Mouse (Mus musculus) embryonic stem cell, embryonic (primary cell): Measurements from ENCODE around the gene Klrg1.

ENCODE experiments used
- CTCF ChIA-PET, 4 experiments: fragments of 300-600 bp in 2 of 4; fragments of 350-600 bp in 2 of 4; sonication (Branson Sonifier 250); formaldehyde crosslinking; loops; one replicate each; lab custom pipeline; 2022; ENCODE audit warnings: inconsistent platforms in 2 of 4; lab: Charles Lee
- POLR2A ChIA-PET, 4 experiments: fragments of 300-600 bp in 2 of 4; fragments of 350-600 bp in 2 of 4; sonication (Branson Sonifier 250); formaldehyde crosslinking; loops; one replicate each; lab custom pipeline; 2022; ENCODE audit warnings: antibody characterized with exemption in 4 of 4, inconsistent platforms in 1 of 4; lab: Charles Lee

Gene Klrg1

GRCm38 (mm10) chr6:122297279-122298222 is 14.9 kb upstream of the Klrg1 start:
- ChIA-PET POLR2A (interaction anchor here (0.5 to 2.5 kb wide), 16 partner anchors 9 to 1475 kb away, joined by 3 to 12 read pairs (median 3); partner anchors contain the start of genes M6pr (in 3 of the 4), Aicda (in 1 of the 4), Atp6v1e1 (in 1 of the 4) and Phc1 (in 1 of the 4)), CTCF (interaction anchor here (0.6 to 1.9 kb wide), 11 partner anchors 8 to 736 kb away, joined by 3 to 11 read pairs (median 4); partner anchors contain the start of gene M6pr (in 3 of the 4))

GRCm38 (mm10) chr6:122296918-122297278 is 14.2 kb upstream of the Klrg1 start:
- POLR2A ChIA-PET = interaction anchor here (0.5 to 2.5 kb wide), 10 partner anchors 11 to 695 kb away, joined by 3 to 12 read pairs (median 6); partner anchors contain the start of genes M6pr (in 3 of the 4) and Phc1 (in 1 of the 4)
- CTCF ChIA-PET = interaction anchor here in 3 of 4 experiments (1.2 to 1.9 kb wide), 7 partner anchors 11 to 736 kb away, joined by 3 to 11 read pairs (median 6); partner anchors contain the start of gene M6pr (in 2 of the 3)

- ChIA-PET CTCF (no interaction called here), POLR2A (interaction anchor here in 1 of 4 experiments (0.7 kb wide), 1 partner anchor 412 kb away, joined by 6 read pairs; no protein-coding TSS in a partner anchor)
These were observed 12.6 kb upstream of the Klrg1 start for GRCm38 (mm10) chr6:122295242-122295641.

DNA sequence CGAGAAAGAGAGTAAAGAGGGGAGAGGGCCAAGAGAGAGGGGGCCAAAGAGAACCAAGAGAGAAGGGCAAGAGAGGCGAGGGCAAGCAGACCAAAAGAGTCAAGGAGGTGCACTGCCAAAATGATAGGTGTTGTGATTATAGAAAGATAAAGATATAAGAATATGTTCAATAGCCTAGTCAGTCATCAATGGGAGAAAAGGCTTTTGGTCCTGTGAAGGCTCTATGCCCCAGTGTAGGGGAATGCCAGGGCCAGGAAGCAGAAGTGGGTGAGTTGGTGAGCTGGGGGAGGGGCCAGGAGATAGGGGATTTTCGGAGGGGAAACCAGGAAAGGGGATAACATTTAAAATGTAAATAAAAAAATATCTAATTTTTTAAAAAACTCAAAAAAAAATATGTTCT is 11.6 kb upstream of the Klrg1 start:
- POLR2A ChIA-PET = no interaction called here
- CTCF ChIA-PET = no interaction called here

- CTCF ChIA-PET = interaction anchor here in 2 of 4 experiments (0.6 to 1.8 kb wide), 3 partner anchors 11 to 148 kb away, joined by 4 to 8 read pairs (median 5); partner anchors contain the start of gene M6pr (in 1 of the 2)
- POLR2A ChIA-PET = interaction anchor here in 1 of 4 experiments (0.8 kb wide), 1 partner anchor 47 kb away, joined by 6 read pairs; the partner anchor contains the start of gene Phc1
These were observed 11.1 kb upstream of the Klrg1 start for GRCm38 (mm10) chr6:122293796-122294195.

DNA sequence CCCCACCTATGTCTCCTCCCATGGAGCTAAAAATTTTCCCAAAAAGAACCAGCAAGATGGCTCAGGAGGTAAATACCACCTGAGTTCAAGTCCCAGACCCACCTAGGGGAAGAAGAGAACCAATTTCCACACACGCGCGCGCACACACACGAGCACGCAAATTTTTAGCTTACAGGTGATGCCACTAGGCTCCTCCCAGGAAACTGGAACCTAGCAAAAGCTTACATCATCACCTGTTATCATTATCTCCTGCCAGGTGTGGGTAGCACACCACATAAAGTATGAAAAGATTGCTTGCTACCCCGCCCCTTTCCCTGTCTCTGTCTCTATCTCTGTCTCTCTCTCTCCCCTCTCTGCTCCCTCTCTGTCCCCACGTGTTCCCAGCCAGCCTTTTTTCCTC is 10.4 kb upstream of the Klrg1 start:
- ChIA-PET CTCF (interaction anchor here in 2 of 4 experiments (0.6 to 1.8 kb wide), 4 partner anchors 12 to 1005 kb away, joined by 3 to 8 read pairs (median 4); partner anchors contain the start of gene M6pr (in 1 of the 2)), POLR2A (interaction anchor here in 2 of 4 experiments (0.8 to 1.1 kb wide), 2 partner anchors 15 to 47 kb away, joined by 4 to 6 read pairs; partner anchors contain the start of genes M6pr (in 1 of the 2) and Phc1 (in 1 of the 2))

DNA sequence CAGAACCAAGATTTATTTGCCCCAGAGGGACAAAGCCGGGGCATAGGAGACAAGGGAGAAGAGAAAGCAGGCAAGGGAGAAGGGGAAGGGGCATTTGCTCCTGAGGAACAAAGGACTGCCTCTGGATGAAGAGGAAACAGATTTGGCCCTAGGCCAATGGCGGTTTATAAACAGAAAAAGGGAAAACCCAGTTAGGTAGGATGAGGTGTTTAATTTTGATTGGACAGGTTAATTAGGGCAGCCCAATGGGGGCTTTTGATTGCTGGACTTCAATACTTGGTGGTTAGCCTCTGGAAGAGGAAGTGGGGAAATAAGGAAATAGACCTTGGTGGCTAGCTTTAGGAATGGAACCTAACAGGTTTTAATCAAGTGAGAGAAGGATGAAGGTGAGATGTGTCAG is 9.5 kb upstream of the Klrg1 start:
- CTCF ChIA-PET = interaction anchor here in 2 of 4 experiments (0.6 to 1.8 kb wide), 4 partner anchors 12 to 375 kb away, joined by 3 to 5 read pairs (median 4); partner anchors contain the start of gene M6pr (in 1 of the 2)
- POLR2A ChIA-PET = interaction anchor here in 2 of 4 experiments (0.7 to 1.1 kb wide), 2 partner anchors 16 to 1126 kb away, joined by 3 to 4 read pairs; partner anchors contain the start of gene M6pr (in 1 of the 2)

DNA sequence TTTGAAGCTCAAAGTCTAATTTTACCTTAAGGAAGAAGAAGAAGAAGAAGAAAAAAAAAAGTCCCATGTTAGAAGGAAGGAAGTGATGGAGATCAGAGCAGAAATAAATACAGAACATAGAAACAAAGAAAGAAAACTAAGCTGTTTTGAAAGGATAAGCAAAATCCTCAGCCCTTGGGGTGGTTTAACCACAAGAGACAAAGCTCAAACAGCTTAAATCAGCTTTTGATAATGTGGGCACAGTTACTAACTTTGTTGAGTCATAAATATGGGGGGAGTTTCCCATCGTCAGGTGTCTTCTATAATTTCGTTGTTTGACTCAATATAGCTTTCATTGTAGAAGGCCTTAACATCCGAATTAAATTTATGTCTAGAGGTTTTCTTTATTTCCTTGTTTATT is 9.1 kb upstream of the Klrg1 start:
- POLR2A ChIA-PET = interaction anchor here in 1 of 4 experiments (0.7 to 1.3 kb wide), 2 partner anchors 51 to 1126 kb away, joined by 3 read pairs; no protein-coding TSS in a partner anchor
- CTCF ChIA-PET = interaction anchor here in 2 of 4 experiments (0.6 to 1.8 kb wide), 4 partner anchors 13 to 375 kb away, joined by 3 to 5 read pairs (median 4); partner anchors contain the start of gene M6pr (in 1 of the 2)

- POLR2A ChIA-PET = interaction anchor here in 1 of 4 experiments (1.3 kb wide), 1 partner anchor 52 kb away, joined by 3 read pairs; no protein-coding TSS in a partner anchor
These were observed 8.6 kb upstream of the Klrg1 start for GRCm38 (mm10) chr6:122291264-122291663.

GRCm38 (mm10) chr6:122290253-122290652 is 7.6 kb upstream of the Klrg1 start:
- CTCF ChIA-PET = interaction anchor here in 2 of 4 experiments (0.6 to 1.1 kb wide), 3 partner anchors 15 to 323 kb away, joined by 3 to 4 read pairs (median 3); no protein-coding TSS in a partner anchor
- POLR2A ChIA-PET = interaction anchor here in 1 of 4 experiments (0.9 to 1.3 kb wide), 2 partner anchors 12 to 53 kb away, joined by 3 read pairs; no protein-coding TSS in a partner anchor

More at GRCm38 (mm10) chr6:122291264-122291663, 8.6 kb upstream of the Klrg1 start:
- CTCF ChIA-PET = interaction anchor here in 1 of 4 experiments (0.7 to 1.1 kb wide), 2 partner anchors 13 to 376 kb away, joined by 3 to 5 read pairs; no protein-coding TSS in a partner anchor

DNA sequence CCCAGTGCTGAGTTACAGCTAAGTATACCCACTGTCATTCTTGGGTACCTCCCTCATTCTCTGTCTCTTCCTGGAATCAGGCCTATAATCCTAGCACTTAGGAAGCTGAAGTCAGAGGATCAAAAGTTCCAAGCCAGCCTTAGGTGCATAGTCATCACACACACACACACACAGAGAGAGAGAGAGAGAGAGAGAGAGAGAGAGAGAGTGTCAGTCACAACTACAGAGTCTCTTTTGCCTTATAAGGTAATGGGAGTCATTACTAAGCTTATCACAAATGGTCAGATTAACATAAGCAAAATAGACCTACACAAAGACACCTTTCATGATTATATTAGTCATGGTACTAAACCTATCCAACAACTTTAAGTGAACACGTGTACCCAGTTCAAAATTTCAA is 6.6 kb upstream of the Klrg1 start:
- POLR2A ChIA-PET = no interaction called here
- CTCF ChIA-PET = interaction anchor here in 2 of 4 experiments (1.0 to 1.1 kb wide), 2 partner anchors 8 to 16 kb away, joined by 3 read pairs; no protein-coding TSS in a partner anchor

DNA sequence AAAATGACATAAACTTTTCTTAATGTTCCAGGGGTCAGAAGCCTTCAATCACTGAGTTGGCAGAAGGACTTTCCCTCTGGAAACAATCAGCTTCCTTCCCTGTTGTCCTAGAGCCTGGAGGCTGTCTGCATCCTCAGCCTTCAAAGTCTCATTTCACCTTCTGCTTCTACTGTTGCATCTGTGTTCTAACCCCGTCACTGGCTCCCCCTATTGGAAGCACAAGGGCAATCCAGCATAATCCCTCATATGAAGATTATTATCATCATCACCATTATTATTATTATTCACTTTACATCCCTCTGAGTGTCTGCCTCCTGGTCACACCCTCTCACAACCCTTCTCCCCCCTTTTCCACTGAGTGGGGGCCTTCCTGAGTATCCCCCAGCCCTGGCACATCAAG is 5.6 kb upstream of the Klrg1 start:
- POLR2A ChIA-PET = no interaction called here
- CTCF ChIA-PET = interaction anchor here in 1 of 4 experiments (1.4 kb wide), 1 partner anchor 20 kb away, joined by 4 read pairs; the partner anchor contains the start of gene M6pr

- POLR2A ChIA-PET = no interaction called here
- CTCF ChIA-PET = interaction anchor here in 1 of 4 experiments (0.5 kb wide), 1 partner anchor 40 kb away, joined by 5 read pairs; no protein-coding TSS in a partner anchor
These were observed 2.1 kb upstream of the Klrg1 start for GRCm38 (mm10) chr6:122284823-122285222.

DNA sequence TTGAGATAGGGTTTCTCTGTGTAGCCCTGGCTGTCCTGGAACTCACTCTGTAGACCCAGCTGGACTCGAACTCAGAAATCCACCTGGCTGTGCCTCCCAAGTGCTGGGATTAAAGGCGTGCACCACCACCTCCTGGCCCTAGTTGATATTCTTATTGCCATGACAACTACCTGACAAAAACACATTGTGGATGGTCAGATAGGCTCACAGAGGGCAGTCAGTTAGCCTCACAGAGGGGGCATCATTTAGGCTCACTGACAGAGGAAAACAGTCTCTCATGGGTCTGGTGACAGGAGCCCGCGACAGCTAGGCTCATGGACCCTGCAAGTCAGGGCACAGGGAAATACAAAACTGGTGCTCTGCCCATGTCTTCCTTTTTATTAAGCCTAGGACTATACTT is 1.6 kb upstream of the Klrg1 start:
- POLR2A ChIA-PET = no interaction called here

GRCm38 (mm10) chr6:122283429-122283828 is 747 bp upstream of the Klrg1 start:
- ChIA-PET CTCF (no interaction called here), POLR2A (no interaction called here)

More for the DNA sequence above, 1.6 kb upstream of the Klrg1 start:
- CTCF ChIA-PET = interaction anchor here in 1 of 4 experiments (0.5 kb wide), 1 partner anchor 41 kb away, joined by 5 read pairs; no protein-coding TSS in a partner anchor

DNA sequence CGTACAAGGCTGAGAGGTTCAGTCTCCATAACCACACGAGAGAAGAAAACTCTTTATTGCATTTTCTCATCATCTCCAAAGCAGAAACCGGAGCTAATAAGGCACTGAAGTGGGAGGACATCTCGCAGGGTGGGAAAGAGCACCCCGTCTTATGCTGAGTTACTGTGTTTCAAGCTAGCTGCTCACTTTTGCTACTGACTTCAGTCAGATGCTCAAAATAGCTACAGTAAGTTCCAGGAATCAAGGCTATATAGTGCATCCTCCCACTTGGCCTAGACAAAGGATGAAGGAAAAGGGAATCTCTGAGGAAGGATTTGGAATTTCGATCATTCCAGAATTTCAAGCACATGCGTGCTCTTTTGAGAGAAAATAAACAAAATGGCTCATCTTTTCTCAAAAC is 6.1 kb downstream of the Klrg1 start:
- ChIA-PET POLR2A (interaction anchor here in 1 of 4 experiments (0.9 kb wide), 1 partner anchor 192 kb away, joined by 3 read pairs; no protein-coding TSS in a partner anchor), CTCF (no interaction called here)

GRCm38 (mm10) chr6:122274546-122274945 is 8.1 kb downstream of the Klrg1 start:
- ChIA-PET CTCF (interaction anchor here in 2 of 4 experiments (0.6 to 1.0 kb wide), 3 partner anchors 11 to 16 kb away, joined by 3 to 4 read pairs (median 3); no protein-coding TSS in a partner anchor), POLR2A (no interaction called here)

DNA sequence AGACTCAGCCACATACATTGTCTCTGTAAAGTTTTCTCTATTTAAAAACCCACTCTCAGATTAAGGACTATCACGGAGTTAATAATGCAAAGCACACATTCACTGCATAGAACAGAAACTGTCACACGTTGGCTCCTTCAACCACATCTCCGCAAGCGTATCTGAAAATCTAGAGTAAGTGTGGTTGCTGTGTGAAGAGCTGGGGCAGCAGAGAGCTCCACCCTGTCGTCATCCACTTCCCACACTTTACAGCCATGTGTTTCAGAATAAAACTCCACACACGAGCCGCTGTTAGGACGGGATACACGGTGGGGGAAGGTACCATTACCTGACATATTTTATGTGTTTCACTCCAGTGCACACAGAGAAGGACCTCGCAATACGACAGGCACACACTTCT is 12.5 kb downstream of the Klrg1 start:
- ChIA-PET CTCF (interaction anchor here in 1 of 4 experiments (1.2 kb wide), 1 partner anchor 12 kb away, joined by 4 read pairs; no protein-coding TSS in a partner anchor), POLR2A (no interaction called here)
